Mouse (Mus musculus): ENCODE measurements around the gene Eif4e2.
A peak's percentile ranks its signal among the peaks of the same experiment; 100 is the strongest.

Eif4e2 gene

GRCm38 (mm10) chr1:87201848-87202247, 11.9 kb upstream of the Eif4e2 start:
- no peak for DNase-seq (ENCODE audit: low read depth, low spot score)

DNA sequence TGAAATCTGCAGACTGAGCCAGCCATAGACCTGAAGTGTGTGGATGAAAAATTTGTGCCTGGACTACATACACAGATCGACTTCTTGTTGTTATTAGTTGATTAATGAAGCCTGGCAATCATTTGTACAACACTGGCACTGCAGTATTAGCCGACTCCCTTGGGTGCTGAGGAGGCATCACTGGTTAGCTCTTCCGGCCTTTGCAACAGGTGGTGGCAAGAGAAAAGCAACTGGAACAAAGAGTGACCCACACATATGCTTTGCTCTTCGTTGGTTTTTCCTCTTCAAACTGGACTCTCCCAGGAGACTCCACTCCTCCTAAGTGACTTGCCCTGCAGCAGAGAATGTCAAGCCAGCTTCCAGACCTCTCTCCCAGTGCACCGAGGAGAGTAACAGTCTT, 9.9 kb upstream of the Eif4e2 start:
- DNase-seq (ENCODE audit: low read depth, low spot score): no peak

GRCm38 (mm10) chr1:87204465-87204864, 9.2 kb upstream of the Eif4e2 start, which contains the start of gene Chrng:
Gene Chrng (plus strand): TSS chr1:87204657.
- DNase-seq (ENCODE audit: low read depth, low spot score): no peak

DNA sequence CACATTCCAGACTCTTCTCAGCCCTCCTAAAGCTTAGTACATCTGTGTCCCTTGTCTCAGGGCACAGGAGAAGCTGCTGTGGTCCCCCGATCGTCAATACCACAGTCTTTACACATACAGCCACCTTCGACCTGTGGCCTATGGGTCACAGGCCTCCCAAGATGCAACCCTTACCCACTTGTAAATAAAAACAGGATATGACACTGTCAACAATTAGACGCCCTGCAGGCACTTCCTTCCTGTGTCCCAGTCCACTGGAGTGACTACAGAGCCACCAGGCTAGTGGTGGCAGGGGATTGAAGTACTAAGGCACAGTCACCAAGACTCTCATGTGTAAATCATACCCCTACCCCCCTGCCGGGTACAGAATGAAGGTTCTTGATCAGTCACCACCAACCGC, 8.7 kb upstream of the Eif4e2 start:
- no peak for DNase-seq (ENCODE audit: low read depth, low spot score)

DNA sequence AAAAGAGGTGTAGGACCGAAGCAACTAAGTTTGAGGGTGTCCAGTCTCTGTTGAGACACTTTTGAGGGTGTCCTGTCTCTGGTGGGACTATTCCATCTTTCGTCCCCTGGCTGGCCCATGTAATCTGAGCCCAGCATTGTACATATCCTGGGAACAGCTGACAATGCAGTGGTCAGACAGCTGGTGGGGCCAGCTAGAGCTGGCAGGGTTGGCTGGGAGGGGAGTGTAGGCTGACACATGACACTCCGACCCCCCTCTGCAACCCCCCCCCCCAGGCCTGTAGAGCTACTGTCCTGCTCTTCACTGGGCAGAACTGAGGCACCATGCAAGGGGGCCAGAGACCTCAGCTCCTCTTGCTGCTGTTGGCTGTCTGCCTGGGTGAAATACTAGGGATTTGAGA, 8.2 kb upstream of the Eif4e2 start:
- no peak for DNase-seq (ENCODE audit: low read depth, low spot score)

DNA sequence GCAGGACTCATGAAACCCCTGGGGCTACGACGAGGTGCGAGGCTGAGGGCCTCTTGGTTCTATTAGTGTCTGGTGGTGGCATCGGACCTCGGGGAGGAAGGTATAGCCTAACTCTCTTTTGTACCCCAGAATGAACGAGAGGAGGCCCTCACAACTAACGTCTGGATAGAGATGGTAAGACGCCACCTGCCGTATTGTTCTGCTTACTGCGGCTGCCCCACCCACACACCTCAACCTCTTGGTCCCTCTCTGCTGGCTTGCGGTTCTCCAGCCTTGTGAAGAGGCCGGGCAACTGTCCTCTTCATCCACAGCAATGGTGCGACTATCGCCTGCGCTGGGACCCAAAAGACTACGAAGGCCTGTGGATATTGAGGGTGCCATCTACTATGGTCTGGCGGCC, 7.4 kb upstream of the Eif4e2 start:
- DNase-seq (ENCODE audit: low read depth, low spot score): no peak

DNA sequence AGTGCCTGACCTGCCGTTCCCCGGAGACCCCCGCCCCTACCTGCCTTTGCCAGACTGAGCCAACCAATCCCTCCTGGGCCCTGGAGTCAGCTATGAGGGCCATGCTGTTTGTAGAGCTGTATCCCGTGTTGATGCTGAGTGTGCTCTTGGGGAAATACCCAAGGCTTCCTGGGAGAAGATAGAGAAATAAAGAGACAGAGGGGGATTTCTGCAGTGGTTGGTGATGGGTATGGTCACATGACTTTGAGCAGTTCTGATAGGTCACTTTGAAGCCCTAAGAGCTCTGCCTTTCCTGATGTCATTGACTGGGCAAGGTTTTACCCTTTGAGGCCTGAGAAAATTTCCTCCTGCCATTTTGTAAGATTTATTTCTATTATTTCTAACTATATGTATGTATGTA, 2.3 kb upstream of the Eif4e2 start:
- no peak for DNase-seq (ENCODE audit: low read depth, low spot score)

DNA sequence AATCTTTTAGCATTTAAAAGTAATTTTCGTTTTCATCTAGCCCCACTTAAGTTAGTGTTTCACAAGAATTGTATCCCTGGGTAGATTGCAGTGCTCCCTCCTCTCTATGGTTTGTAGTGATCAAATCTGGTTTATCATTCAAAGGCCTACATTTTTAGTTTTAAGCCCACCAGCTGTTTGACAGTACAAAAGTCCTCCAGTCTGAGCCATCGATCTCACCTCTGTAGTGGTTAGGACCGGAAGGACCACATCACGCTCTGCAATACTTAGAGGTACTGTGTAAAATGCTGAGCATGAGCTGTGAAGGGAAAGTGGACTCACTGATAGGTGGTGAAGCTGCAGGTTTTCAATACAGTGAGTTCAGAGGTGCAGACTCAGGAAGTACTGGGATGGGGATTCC, 1.0 kb downstream of the Eif4e2 start:
- DNase-seq (ENCODE audit: low read depth, low spot score): no peak

- no peak for DNase-seq (ENCODE audit: low read depth, low spot score)
These were observed 4.2 kb downstream of the Eif4e2 start for GRCm38 (mm10) chr1:87217938-87218337.

GRCm38 (mm10) chr1:87225739-87226138, 12.0 kb downstream of the Eif4e2 start:
- DNase-seq (ENCODE audit: low read depth, low spot score): no peak

DNA sequence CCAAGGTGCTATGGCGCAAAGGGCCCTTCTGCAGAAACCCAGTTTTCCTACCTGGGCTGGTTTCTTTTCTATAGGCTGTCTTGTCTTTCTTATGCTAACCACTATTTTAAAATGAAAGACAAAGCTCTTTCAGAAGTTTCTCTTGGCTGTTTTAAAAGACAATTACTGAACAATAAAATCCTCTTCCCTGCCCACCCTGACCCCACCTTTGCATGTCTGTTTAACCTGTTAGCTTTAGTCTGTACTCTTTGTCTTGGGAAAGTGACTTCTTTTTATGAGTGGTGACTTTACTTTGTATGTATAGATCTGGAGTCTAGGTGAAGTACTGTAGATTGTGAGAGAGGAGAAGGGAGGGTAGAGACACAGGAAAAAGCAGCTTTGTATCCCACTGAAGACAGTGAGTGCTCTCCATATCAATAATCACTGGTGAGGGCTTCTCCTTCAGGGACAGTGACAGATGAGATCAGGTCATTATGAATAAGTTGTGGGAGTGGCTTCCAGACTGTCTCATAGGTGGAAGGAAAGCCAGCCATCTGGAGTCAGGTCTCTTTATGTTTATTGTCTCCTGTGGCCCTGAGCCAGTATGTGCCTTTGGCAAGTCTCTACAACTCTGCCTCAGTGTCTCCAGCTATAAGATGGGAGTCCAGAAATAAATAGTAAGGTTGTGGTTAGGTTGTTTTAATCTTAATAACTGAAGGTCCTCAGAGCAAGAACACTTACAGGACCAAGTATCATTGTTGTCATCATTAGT, 12.9 kb downstream of the Eif4e2 start:
- no peak for DNase-seq (ENCODE audit: low read depth, low spot score)

- no peak for DNase-seq (ENCODE audit: low read depth, low spot score)
These were observed 13.4 kb downstream of the Eif4e2 start for GRCm38 (mm10) chr1:87227160-87227550.

- no peak for DNase-seq (ENCODE audit: low read depth, low spot score)
These were observed 16.9 kb downstream of the Eif4e2 start for GRCm38 (mm10) chr1:87230606-87231005.

DNA sequence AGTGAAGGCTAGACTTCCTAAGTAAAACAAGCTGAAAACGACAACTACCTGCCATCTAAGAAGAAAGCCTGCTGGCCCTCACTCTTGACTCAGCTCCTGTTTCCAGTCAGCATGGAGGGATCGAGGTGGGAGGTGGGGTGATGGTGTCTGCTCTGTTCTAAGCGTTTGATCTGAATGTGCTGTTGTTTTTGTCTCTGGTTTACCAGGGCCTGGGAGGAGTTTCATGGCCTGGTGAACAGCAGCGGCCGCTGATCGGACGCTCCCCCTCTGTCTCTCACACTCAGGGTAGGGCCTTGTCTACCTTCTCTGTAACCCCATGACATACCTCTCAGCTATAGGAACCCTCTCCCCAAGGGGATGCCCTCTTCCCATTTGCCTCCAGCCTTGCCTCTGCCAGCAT, 18.5 kb downstream of the Eif4e2 start:
- DNase-seq (ENCODE audit: low read depth, low spot score): no peak

DNA sequence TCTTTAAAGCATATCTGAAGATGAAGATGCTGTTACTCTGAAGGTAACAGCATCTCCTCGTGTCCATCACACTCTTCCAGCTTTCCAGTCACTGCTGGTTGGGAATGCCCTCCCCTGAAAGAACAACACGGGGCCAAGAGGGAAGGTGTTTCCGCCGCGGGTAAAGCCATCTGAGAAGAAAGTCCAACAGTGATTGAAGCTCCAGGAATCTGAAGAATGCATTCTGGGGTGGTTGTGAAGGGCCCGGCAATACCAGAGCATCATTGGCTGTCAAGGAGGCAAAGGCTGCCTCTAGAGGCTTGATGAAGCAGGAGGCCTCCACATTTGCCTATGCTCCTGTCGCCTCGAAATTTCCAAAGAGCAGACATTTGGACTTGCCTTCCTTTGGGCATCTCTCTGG, 25.3 kb downstream of the Eif4e2 start:
- no peak for DNase-seq (ENCODE audit: low read depth, low spot score)

GRCm38 (mm10) chr1:87243021-87243420, 29.3 kb downstream of the Eif4e2 start:
- no peak for DNase-seq (ENCODE audit: low read depth, low spot score)

DNA sequence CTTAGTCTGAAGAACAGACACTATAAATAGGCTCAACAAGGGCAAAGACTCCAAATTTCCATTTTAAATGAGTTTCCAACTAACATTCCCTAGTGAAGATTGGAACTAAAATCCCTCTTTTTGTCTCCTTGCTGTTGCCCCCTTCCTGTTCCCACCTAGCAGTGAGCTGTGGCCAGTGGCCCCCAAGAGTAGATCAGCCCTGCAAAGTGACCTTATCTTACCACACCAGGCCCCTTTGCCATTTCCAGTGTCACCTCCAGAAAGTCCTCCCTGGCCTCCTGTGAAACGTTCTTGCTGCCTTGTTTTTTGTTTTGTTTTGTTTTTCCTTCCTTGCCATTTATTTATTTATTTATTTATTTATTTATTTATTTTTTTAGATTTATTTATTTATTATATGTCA, 31.7 kb downstream of the Eif4e2 start:
- no peak for DNase-seq (ENCODE audit: low read depth, low spot score)

- peak; percentile 62 for DNase-seq (ENCODE audit: low read depth, low spot score)
These were observed 32.5 kb downstream of the Eif4e2 start for GRCm38 (mm10) chr1:87245929-87246815.

DNA sequence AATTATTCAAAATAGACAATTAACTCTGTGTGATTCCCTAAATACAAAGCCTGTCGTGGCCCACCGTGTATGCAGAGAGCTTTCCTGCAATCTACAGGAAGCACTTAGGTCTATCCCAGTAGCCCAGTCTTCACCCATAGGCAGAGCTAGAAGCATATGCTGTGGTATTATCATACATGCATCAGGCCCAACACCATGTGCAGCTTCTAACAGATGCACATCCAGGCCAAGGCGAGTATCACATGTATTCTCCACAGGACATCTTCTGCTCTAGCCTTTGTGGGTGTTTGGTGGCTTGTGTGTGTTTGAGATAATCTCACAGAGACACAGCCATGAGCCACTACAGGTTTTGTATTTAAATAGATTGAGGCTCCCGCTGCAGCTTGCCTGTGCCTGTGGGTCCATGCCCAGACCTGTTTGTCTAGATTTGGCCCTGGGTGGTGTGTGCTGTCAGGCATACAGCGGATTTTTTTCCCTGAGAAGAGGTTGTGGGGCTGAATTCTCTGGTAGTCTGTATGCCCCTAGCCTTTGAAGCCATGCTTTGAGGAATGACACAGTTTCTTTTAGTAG, 38.4 kb downstream of the Eif4e2 start:
- no peak for DNase-seq (ENCODE audit: low read depth, low spot score)

DNA sequence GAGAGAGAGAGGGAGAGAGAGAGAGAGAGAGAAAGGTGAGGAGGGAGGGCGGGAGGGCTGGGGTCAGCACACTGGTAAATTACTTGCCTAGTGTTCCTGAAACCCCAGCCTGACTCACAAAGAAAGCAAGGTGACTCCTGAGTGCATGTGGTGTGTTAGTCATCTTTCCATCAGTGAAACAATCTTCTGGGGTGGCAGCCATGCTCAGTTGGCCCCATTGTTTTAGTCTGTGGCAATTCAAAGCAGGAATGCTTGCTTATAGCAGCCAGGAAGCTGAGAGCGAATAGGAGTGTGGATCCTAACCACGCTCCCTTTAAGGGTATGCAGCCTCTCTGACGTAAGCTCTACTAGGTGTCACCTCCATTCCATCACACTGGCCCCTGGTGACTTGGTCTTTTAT, 41.5 kb downstream of the Eif4e2 start:
- DNase-seq (ENCODE audit: low read depth, low spot score): no peak

DNA sequence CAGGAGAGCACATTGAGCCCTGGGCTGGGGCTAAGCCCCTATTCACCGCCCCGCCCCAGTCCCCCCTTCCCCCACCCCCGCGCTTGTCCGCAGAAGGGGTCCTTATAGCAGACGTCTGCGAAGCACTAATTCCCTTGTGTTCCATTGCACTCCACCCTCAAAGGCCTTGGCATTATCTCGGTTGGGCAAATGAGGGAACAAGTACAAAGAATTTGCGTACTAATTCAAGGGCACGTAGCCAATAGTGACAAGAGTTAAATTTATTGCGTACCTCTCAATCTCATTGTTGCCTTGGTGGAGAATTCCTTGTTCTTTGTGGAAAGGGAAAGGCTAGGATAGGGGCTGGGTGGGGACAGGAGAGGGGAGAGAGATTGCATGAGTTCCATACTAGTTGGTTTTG, 44.0 kb downstream of the Eif4e2 start:
- DNase-seq (ENCODE audit: low read depth, low spot score): no peak

DNA sequence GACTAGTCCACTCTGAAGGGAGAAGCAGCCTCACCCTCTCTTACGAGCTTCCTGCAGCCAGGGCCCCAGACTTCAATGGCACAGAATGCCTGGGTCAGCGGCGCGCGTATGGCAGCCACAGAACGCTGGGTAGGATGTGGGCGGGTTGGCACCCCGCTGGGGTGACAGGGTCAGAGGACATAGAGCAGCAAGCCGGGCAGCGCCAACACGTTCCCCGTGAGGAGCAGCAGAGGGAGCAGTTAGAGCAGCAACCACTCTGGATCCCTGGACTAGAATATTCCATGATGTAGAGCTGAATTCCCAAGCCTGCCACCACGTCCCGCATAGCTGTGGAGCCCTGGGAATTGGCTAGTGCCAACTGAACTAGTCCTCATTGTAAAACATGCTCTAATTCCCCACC, 44.8 kb downstream of the Eif4e2 start:
- DNase-seq (ENCODE audit: low read depth, low spot score): no peak

DNA sequence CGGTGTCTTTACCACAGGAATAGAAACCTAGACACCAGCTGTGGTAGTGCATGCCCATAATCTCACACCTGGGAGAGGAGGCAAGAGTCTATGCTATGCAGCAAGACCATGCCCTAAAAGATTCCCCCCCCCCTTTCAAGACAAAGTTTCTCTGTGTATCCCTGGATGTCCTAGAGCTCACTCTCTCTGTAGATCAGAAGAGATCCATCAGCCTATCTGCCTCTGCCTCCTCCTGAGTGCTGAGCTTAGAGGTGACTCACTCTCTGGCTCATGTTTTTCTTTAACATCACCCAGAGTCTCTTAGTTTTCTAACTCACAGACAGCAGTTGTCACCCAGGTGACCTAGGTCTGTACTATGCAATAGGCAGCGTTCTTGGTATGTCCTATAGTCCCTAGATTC, 45.6 kb downstream of the Eif4e2 start:
- DNase-seq (ENCODE audit: low read depth, low spot score): no peak

Data from retina, postnatal 7 days (tissue).